Mouse (Mus musculus) T-helper 2 cell (primary cell): ENCODE results near the gene Apoa4.

Experiments
- in situ Hi-C: fragments of 300-600 bp; cut with MboI, MseI; formaldehyde crosslinking; loops from one replicate; pipeline ENCODE4 v1.15.1; 2025; ENCODE audit warnings: high pct_unique_total_duplicates

Gene Apoa4

GRCm38 (mm10) chr9:46227064-46227614 is 13.4 kb upstream of the Apoa4 start:
- in situ Hi-C loops = no loop called here

GRCm38 (mm10) chr9:46228491-46228890 is 12.0 kb upstream of the Apoa4 start, which contains the start of gene Apoa1:
Gene Apoa1 (plus strand): TSS chr9:46228580.
- in situ Hi-C loops = no loop called here

- in situ Hi-C loops = no loop called here
Measured at GRCm38 (mm10) chr9:46229573-46230449, 10.7 kb upstream of the Apoa4 start.

- in situ Hi-C loops = no loop called here
Measured at GRCm38 (mm10) chr9:46230450-46230975, 10.0 kb upstream of the Apoa4 start.

GRCm38 (mm10) chr9:46235196-46235595 is 5.3 kb upstream of the Apoa4 start:
- in situ Hi-C loops = no loop called here

GRCm38 (mm10) chr9:46235596-46235648 is 5.1 kb upstream of the Apoa4 start, which contains the start of gene Apoc3:
Gene Apoc3 (minus strand): TSS chr9:46235636.
- in situ Hi-C loops = no loop called here

- in situ Hi-C loops = no loop called here
Measured at GRCm38 (mm10) chr9:46235649-46236048, 4.8 kb upstream of the Apoa4 start.

GRCm38 (mm10) chr9:46238850-46239249 is 1.6 kb upstream of the Apoa4 start:
- in situ Hi-C loops = no loop called here

GRCm38 (mm10) chr9:46241818-46242217 is 1.3 kb downstream of the Apoa4 start:
- in situ Hi-C loops = no loop called here

GRCm38 (mm10) chr9:46243122-46243521 is 2.6 kb downstream of the Apoa4 start:
- in situ Hi-C loops = no loop called here

GRCm38 (mm10) chr9:46243584-46243983 is 3.1 kb downstream of the Apoa4 start:
- in situ Hi-C loops = no loop called here

- in situ Hi-C loops = no loop called here
Measured at GRCm38 (mm10) chr9:46246752-46247324, 6.3 kb downstream of the Apoa4 start.

GRCm38 (mm10) chr9:46256177-46256576 is 15.7 kb downstream of the Apoa4 start:
- in situ Hi-C loops = loop anchor here (5.0 kb wide), 1 partner anchor 264 kb away; no protein-coding TSS in a partner anchor

- in situ Hi-C loops = loop anchor here (5.0 kb wide), 1 partner anchor 265 kb away; no protein-coding TSS in a partner anchor
Measured at GRCm38 (mm10) chr9:46256658-46257385, 16.3 kb downstream of the Apoa4 start.

- in situ Hi-C loops = loop anchor here (5.0 kb wide), 1 partner anchor 265 kb away; no protein-coding TSS in a partner anchor
Measured at GRCm38 (mm10) chr9:46257546-46257945, 17.1 kb downstream of the Apoa4 start.

GRCm38 (mm10) chr9:46259111-46259510 is 18.6 kb downstream of the Apoa4 start:
- in situ Hi-C loops = loop anchor here (5.0 kb wide), 1 partner anchor 267 kb away; no protein-coding TSS in a partner anchor

- in situ Hi-C loops = no loop called here
Measured at GRCm38 (mm10) chr9:46261131-46261530, 20.6 kb downstream of the Apoa4 start.

GRCm38 (mm10) chr9:46268343-46268873 is 27.9 kb downstream of the Apoa4 start, which contains the start of gene Apoa5:
Gene Apoa5 (plus strand): TSS chr9:46268633.
- in situ Hi-C loops = no loop called here

GRCm38 (mm10) chr9:46269125-46269524 is 28.6 kb downstream of the Apoa4 start:
- in situ Hi-C loops = no loop called here

- in situ Hi-C loops = no loop called here
Measured at GRCm38 (mm10) chr9:46270782-46271181, 30.3 kb downstream of the Apoa4 start.

GRCm38 (mm10) chr9:46272070-46272469 is 31.6 kb downstream of the Apoa4 start:
- in situ Hi-C loops = no loop called here
